Mouse (Mus musculus): Measurements from ENCODE around the gene Mrpl10.

Gene Mrpl10

GRCm38 (mm10) chr11:97069770-97070169, 28.4 kb downstream of the Mrpl10 start:
- DNase-seq (ENCODE audit: low spot score), result no peak

- DNase-seq (ENCODE audit: low spot score), result no peak
These were observed 29.8 kb downstream of the Mrpl10 start for GRCm38 (mm10) chr11:97071129-97071528.

GRCm38 (mm10) chr11:97072533-97072932, 31.2 kb downstream of the Mrpl10 start:
- DNase-seq (ENCODE audit: low spot score), result no peak

GRCm38 (mm10) chr11:97074235-97074634, 32.9 kb downstream of the Mrpl10 start:
- DNase-seq (ENCODE audit: low spot score), result no peak

- DNase-seq (ENCODE audit: low spot score), result no peak
These were observed 37.4 kb downstream of the Mrpl10 start for GRCm38 (mm10) chr11:97078751-97079150.

GRCm38 (mm10) chr11:97080291-97080690, 38.9 kb downstream of the Mrpl10 start:
- no peak for DNase-seq (ENCODE audit: low spot score)

GRCm38 (mm10) chr11:97082977-97083376, 41.6 kb downstream of the Mrpl10 start:
- DNase-seq (ENCODE audit: low spot score), result peak; percentile 26

GRCm38 (mm10) chr11:97083401-97084140, 42.2 kb downstream of the Mrpl10 start:
- no peak for DNase-seq (ENCODE audit: low spot score)

GRCm38 (mm10) chr11:97084821-97085505, 43.6 kb downstream of the Mrpl10 start:
- DNase-seq (ENCODE audit: low spot score), result no peak

- DNase-seq (ENCODE audit: low spot score), result no peak
These were observed 45.0 kb downstream of the Mrpl10 start for GRCm38 (mm10) chr11:97086365-97086764.

- no peak for DNase-seq (ENCODE audit: low spot score)
These were observed 53.2 kb downstream of the Mrpl10 start for GRCm38 (mm10) chr11:97094600-97094999.

GRCm38 (mm10) chr11:97098791-97099190, 57.4 kb downstream of the Mrpl10 start:
- DNase-seq (ENCODE audit: low spot score), result no peak
